Mouse (Mus musculus): ENCODE data around the gene Uba2. TPM values are rescaled to one million over a fixed set of nuclear protein-coding genes. Genes with fewer than 3 reads are reported as not detected.
"Not testable (repeated sequence)": the region's sequence is repeated elsewhere in the genome, so short reads cannot be mapped to it uniquely, and the experiment has no call there.

Gene Uba2
- polyA plus RNA-seq, 1 experiment = 0.92 TPM

DNA sequence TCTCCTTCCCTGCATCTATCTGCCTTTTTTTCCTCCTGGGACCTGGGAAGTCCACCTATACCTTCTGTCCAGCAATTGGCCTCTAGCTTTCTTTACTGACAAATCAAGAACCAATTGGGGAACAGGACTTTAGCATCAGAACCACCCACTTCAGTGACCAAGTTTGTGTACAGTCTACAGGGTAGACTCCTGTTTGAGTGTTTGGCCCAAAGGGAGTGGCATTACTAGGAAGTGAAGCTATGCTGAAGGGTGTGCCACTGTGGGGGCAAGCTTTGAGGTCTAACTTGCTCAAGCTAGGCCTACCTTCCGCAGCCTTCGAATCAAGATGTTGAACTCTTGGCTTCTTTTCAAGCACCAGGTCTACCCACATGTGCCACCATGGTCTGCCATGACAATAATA lies 31.4 kb upstream of the Uba2 start:
- Histone ChIP-seq H3K27me3 (ENCODE audit: control insufficient read depth) (no peaks in the 10 kb centered on the region), H3K4me3 (replicated peaks) (no peak overlapping the region), H3K36me3 (ENCODE audit: control insufficient read depth) (peaks cover 48% of the 10 kb centered on the region), H3K9me3 (ENCODE audit: control insufficient read depth, low read length) (no peaks in the 10 kb centered on the region; the same call in 1 of the 2 replicates), H3K4me1 (ENCODE audit: control insufficient read depth) (peaks cover 9% of the 10 kb centered on the region)
- no peak for TF ChIP-seq GATA1 (IDR thresholded peaks at IDR 0.05; ENCODE audit: low read length)

- H3K27me3 ChIP-seq (ENCODE audit: control insufficient read depth) = no peaks in the 10 kb centered on the region
- H3K9me3 ChIP-seq (ENCODE audit: control insufficient read depth, low read length) = no peaks in the 10 kb centered on the region; the same call in 1 of the 2 replicates
- H3K4me3 ChIP-seq (replicated peaks) = no peak overlapping the region
- peaks cover 22% of the 10 kb centered on the region for H3K4me1 ChIP-seq (ENCODE audit: control insufficient read depth)
- peaks cover 33% of the 10 kb centered on the region for H3K36me3 ChIP-seq (ENCODE audit: control insufficient read depth)
- TF ChIP-seq TAL1 (IDR thresholded peaks at IDR 0.05; ENCODE audit: low read length) (no peak), GATA1 (IDR thresholded peaks at IDR 0.05; ENCODE audit: low read length) (no peak)
Measured at GRCm38 (mm10) chr7:34198346-34198745, 28.9 kb upstream of the Uba2 start.

- Histone ChIP-seq H3K4me3 (replicated peaks) (peak within 1 kb of the TSS; percentile 68), H3K27me3 (ENCODE audit: control insufficient read depth) (no peaks in the 10 kb centered on the region), H3K9me3 (ENCODE audit: control insufficient read depth, low read length) (no peaks in the 10 kb centered on the region), H3K4me1 (ENCODE audit: control insufficient read depth) (peaks cover 22% of the 10 kb centered on the region), H3K36me3 (ENCODE audit: control insufficient read depth) (peaks cover 27% of the 10 kb centered on the region)
- no peak for TF ChIP-seq TAL1 (IDR thresholded peaks at IDR 0.05; ENCODE audit: low read length)
- TF ChIP-seq GATA1 (IDR thresholded peaks at IDR 0.05; ENCODE audit: low read length) = no peak
Measured at GRCm38 (mm10) chr7:34196132-34197128, 27.0 kb upstream of the Uba2 start, which contains the start of gene Pdcd2l. Pdcd2l (minus strand) TSS chr7:34196661.

DNA sequence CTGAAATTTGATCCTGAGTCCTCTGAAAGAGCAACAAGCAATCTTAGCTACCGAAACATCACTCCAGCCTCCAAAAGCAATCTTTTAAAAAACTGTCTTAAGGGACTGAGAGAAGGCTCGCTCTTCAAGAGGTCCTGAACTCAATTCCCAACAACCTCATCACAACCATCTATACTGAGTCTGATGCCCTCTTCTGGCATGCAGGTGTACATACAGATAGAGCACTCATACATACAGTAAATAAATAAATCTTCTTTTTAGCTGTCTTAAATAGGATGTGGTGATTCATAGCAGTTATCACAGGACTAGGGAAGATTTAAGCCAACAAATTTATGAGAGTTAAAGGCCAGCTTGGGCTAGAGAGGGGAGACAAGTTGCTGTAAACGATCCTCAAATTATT lies 26.2 kb upstream of the Uba2 start:
- Histone ChIP-seq H3K36me3 (ENCODE audit: control insufficient read depth) (peaks cover 22% of the 10 kb centered on the region), H3K4me1 (ENCODE audit: control insufficient read depth) (peaks cover 22% of the 10 kb centered on the region), H3K27me3 (ENCODE audit: control insufficient read depth) (no peaks in the 10 kb centered on the region), H3K4me3 (replicated peaks) (peak overlapping the region; percentile 68), H3K9me3 (ENCODE audit: control insufficient read depth, low read length) (no peaks in the 10 kb centered on the region)
- no peak for TF ChIP-seq GATA1 (IDR thresholded peaks at IDR 0.05; ENCODE audit: low read length)
- TF ChIP-seq TAL1 (IDR thresholded peaks at IDR 0.05; ENCODE audit: low read length) = no peak

DNA sequence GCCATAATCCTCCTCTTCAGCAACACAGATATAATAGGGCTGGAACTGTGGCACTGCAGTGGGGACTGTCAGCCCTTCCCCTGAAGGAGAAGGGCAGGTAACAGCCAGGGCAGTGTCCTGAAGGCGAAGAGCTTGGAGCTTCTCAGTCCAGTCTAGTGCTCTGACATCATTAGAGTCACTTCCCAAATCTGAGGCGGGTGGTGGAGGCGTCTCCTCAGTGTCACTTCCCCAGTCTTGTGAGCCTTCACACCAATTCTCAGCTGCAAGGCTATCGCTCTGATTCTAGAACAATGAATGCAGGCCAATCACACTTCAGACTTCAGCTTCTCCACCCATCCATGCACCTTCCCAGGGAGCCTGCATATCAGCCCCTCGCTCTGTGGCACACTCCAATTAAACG lies 23.4 kb upstream of the Uba2 start:
- no peaks in the 10 kb centered on the region for H3K27me3 ChIP-seq (ENCODE audit: control insufficient read depth)
- no peak for TF ChIP-seq TAL1 (IDR thresholded peaks at IDR 0.05; ENCODE audit: low read length)
- no peak for TF ChIP-seq GATA1 (IDR thresholded peaks at IDR 0.05; ENCODE audit: low read length)
- no peak overlapping the region for H3K4me3 ChIP-seq (replicated peaks)
- H3K36me3 ChIP-seq (ENCODE audit: control insufficient read depth) = peaks cover 43% of the 10 kb centered on the region
- H3K4me1 ChIP-seq (ENCODE audit: control insufficient read depth) = peaks cover 19% of the 10 kb centered on the region
- H3K9me3 ChIP-seq (ENCODE audit: control insufficient read depth, low read length) = no peaks in the 10 kb centered on the region

- H3K4me3 ChIP-seq (replicated peaks) = no peak overlapping the region
- H3K4me1 ChIP-seq (ENCODE audit: control insufficient read depth) = peaks cover 3% of the 10 kb centered on the region
- H3K36me3 ChIP-seq (ENCODE audit: control insufficient read depth) = peaks cover 71% of the 10 kb centered on the region
- TF ChIP-seq GATA1 (IDR thresholded peaks at IDR 0.05; ENCODE audit: low read length) = no peak
- TF ChIP-seq TAL1 (IDR thresholded peaks at IDR 0.05; ENCODE audit: low read length) = no peak
- H3K27me3 ChIP-seq (ENCODE audit: control insufficient read depth) = no peaks in the 10 kb centered on the region
- H3K9me3 ChIP-seq (ENCODE audit: control insufficient read depth, low read length) = no peaks in the 10 kb centered on the region
Measured at GRCm38 (mm10) chr7:34189376-34189989, 20.1 kb upstream of the Uba2 start.

GRCm38 (mm10) chr7:34183794-34184193 lies 14.4 kb upstream of the Uba2 start:
- H3K4me1 ChIP-seq (ENCODE audit: control insufficient read depth) = no peaks in the 10 kb centered on the region; the same call in 1 of the 2 replicates
- no peaks in the 10 kb centered on the region; the same call in 1 of the 2 replicates for H3K9me3 ChIP-seq (ENCODE audit: control insufficient read depth, low read length)
- H3K36me3 ChIP-seq (ENCODE audit: control insufficient read depth) = peaks cover 48% of the 10 kb centered on the region
- H3K4me3 ChIP-seq (replicated peaks) = no peak overlapping the region
- no peaks in the 10 kb centered on the region for H3K27me3 ChIP-seq (ENCODE audit: control insufficient read depth)
- TF ChIP-seq GATA1 (IDR thresholded peaks at IDR 0.05; ENCODE audit: low read length) = no peak
- no peak for TF ChIP-seq TAL1 (IDR thresholded peaks at IDR 0.05; ENCODE audit: low read length)

DNA sequence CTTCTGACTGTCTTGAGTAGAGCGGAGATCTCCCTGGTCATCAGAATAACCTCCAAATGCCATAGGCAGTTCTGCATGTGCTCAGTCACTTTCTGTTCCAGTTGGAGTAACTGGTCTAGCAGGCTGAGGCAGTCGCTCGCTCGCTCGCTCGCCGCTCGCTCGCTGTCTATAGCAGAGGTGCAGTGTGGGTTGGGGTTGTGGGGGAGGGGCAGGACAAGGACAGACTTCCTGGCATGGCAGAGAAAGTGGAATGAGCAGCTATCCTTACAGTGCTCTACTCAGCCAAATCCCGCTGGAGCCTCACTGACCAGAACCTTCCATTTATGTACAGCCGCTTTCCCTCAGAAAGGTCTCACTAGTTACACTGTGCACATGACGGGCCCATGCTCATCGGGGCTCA lies 14.0 kb upstream of the Uba2 start:
- TF ChIP-seq TAL1 (IDR thresholded peaks at IDR 0.05; ENCODE audit: low read length) (no peak), GATA1 (IDR thresholded peaks at IDR 0.05; ENCODE audit: low read length) (no peak)
- Histone ChIP-seq H3K9me3 (ENCODE audit: control insufficient read depth, low read length) (no peaks in the 10 kb centered on the region; the same call in 1 of the 2 replicates), H3K36me3 (ENCODE audit: control insufficient read depth) (peaks cover 43% of the 10 kb centered on the region), H3K27me3 (ENCODE audit: control insufficient read depth) (no peaks in the 10 kb centered on the region), H3K4me1 (ENCODE audit: control insufficient read depth) (no peaks in the 10 kb centered on the region), H3K4me3 (replicated peaks) (no peak overlapping the region)

DNA sequence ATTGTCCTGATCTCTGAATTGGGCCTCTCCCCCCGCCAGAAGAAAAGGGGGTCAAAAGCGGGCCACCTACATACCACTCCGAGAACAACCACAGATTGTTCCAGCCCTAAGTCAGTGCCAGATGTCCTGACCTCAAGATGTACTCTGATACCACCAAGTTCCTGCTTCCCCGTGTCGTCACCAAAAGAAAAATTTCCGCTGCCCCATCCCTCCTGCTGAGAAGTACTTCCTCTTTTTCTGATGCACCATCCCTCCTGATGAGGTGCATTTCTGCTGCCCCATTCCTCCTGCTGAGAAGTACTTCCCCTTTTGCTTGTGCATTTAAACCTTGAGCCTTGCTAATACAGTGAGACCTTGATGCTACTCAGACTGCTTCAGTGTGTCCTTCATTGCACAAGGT lies 6.8 kb upstream of the Uba2 start:
- not testable (repeated sequence) for H3K9me3 ChIP-seq (ENCODE audit: control insufficient read depth, low read length); H3K27me3 ChIP-seq (ENCODE audit: control insufficient read depth); H3K4me3 ChIP-seq (replicated peaks); H3K36me3 ChIP-seq (ENCODE audit: control insufficient read depth); H3K4me1 ChIP-seq (ENCODE audit: control insufficient read depth)

Measured in erythroblast, embryonic 14.5 days (primary cell).